Mouse (Mus musculus): ENCODE measurements around the gene Tmem234. TPM values are rescaled to one million over a fixed set of nuclear protein-coding genes. Genes with fewer than 3 reads are reported as not detected.

The Tmem234 gene
- polyA plus RNA-seq, 1 experiment from 2014 or later, result 187 TPM

DNA sequence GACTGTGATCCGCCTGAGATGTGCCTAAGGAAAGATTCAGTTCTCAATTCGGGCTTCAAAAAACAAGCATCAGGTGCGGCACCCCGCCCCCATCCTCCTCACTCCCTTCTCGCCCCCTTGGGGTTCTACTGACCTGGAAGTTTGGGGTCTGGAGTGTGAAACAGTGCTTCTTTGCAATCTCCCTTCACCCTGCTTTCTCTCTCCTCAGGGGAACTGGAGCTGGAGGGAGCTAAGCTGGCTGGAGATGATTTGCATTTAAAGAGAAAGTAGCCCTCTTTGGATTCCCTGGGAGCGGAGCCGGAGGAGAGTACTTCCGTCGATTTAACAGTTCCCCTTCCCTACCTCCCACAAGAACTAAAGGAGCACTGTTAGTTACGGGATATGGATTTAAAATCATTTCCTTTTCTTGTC, 23.2 kb downstream of the Tmem234 start, which contains the start of gene Ccdc28b:
Ccdc28b (minus strand) TSS at position 267 of the 411 bp plus-strand sequence.
- H3K36me3 ChIP-seq (ENCODE audit: control insufficient read depth, insufficient read depth, low read length), result peaks cover 13% of the 10 kb centered on the region
- peaks cover 22% of the 10 kb centered on the region for H3K4me1 ChIP-seq (ENCODE audit: control insufficient read depth, insufficient read depth, low read length)
- DNase-seq (ENCODE audit: low spot score) (peak; percentile 60), ATAC-seq (ENCODE audit: insufficient read depth, low FRiP score, low TSS enrichment) (no peak; the same call in 1 of the 2 replicates)
- peak within 1 kb of the TSS; percentile 59 for H3K4me3 ChIP-seq (ENCODE audit: low read depth, low read length)
- H3K9me3 ChIP-seq (ENCODE audit: control insufficient read depth, low read length), result no peaks in the 10 kb centered on the region
- H3K9ac ChIP-seq (ENCODE audit: low read length), result peak within 1 kb of the TSS; percentile 77
- peak within 1 kb of the TSS; percentile 84 for H3K27ac ChIP-seq (ENCODE audit: low read depth, low read length)
- H3K27me3 ChIP-seq (ENCODE audit: control insufficient read depth, insufficient read depth, low read length), result no peaks in the 10 kb centered on the region
- under 1% methylated on average over 10 of the region's 10 CpGs for WGBS
- peak within 1 kb of the TSS; percentile 79 for H3K4me2 ChIP-seq (ENCODE audit: low read depth)

DNA sequence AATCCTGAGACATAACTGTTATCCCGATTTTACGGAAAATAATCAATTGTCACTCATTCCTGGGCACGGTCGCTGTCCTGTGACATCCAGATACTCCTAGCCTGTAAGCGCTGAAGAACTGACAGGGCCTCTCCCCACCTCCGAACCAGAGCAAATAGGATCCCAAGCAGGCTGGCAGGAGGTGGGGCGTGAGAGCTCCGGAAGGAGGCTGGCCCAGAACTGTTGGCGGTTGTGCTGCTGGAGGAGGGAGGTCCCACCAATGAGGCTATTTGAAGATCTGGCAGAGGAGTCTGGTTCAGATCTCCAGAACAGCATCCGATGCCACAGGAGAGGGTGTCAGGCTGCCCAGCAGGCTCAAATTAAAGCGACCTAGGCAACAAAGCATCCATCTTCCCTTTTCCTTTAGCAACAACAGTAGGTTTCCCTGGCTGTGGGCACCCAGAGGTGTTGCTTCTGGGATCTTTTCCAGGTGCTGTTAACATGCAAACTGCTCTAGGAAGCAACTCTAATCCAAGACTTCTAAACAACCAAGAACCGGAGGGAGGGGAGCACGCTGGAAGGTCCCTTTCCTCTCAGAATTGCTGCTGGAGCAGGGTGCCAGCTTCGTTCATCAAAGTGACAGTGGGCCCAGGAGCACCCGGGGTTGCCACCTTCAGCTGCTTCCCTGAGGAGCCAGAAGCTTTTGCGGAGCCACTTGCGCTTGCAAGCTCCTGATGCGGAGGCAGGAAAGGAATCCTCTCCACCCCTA, 24.0 kb downstream of the Tmem234 start:
- H3K4me2 ChIP-seq (ENCODE audit: low read depth), result peak overlapping the region; percentile 79
- H3K4me3 ChIP-seq (ENCODE audit: low read depth, low read length), result peak overlapping the region; percentile 59
- DNase-seq (ENCODE audit: low spot score) (peak; percentile 86), ATAC-seq (ENCODE audit: insufficient read depth, low FRiP score, low TSS enrichment) (peak; percentile 77)
- no peaks in the 10 kb centered on the region for H3K9me3 ChIP-seq (ENCODE audit: control insufficient read depth, low read length)
- peak overlapping the region; percentile 77 for H3K9ac ChIP-seq (ENCODE audit: low read length)
- WGBS, result 2% methylated on average over 18 of the region's 18 CpGs
- no peaks in the 10 kb centered on the region for H3K27me3 ChIP-seq (ENCODE audit: control insufficient read depth, insufficient read depth, low read length)
- H3K4me1 ChIP-seq (ENCODE audit: control insufficient read depth, insufficient read depth, low read length), result peaks cover 22% of the 10 kb centered on the region
- peak overlapping the region; percentile 84 for H3K27ac ChIP-seq (ENCODE audit: low read depth, low read length)
- H3K36me3 ChIP-seq (ENCODE audit: control insufficient read depth, insufficient read depth, low read length), result peaks cover 19% of the 10 kb centered on the region

DNA sequence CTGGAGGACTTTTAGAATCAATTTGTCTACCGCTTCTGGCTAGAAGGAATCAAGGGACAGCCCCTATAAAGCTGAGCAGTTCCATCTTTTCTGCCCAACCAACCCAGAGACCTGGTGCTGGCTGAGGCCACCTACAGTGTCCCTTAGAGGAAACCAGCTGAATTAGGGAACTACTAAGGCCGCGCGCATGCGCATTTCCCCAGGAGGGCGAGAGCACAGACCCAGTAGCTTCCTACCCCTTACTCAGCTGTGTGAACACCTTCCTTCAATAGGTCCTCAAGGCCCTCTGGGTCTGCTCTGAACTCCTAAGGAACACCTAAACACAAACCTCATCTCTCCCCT, 24.5 kb downstream of the Tmem234 start:
- Histone ChIP-seq H3K9ac (ENCODE audit: low read length) (peak overlapping the region; percentile 77), H3K9me3 (ENCODE audit: control insufficient read depth, low read length) (no peaks in the 10 kb centered on the region), H3K27me3 (ENCODE audit: control insufficient read depth, insufficient read depth, low read length) (no peaks in the 10 kb centered on the region), H3K36me3 (ENCODE audit: control insufficient read depth, insufficient read depth, low read length) (peaks cover 22% of the 10 kb centered on the region), H3K4me2 (ENCODE audit: low read depth) (peak overlapping the region; percentile 79), H3K4me3 (ENCODE audit: low read depth, low read length) (peak overlapping the region; percentile 59; the same call in 1 of the 2 replicates), H3K27ac (ENCODE audit: low read depth, low read length) (peak overlapping the region; percentile 58; the same call in 1 of the 2 replicates), H3K4me1 (ENCODE audit: control insufficient read depth, insufficient read depth, low read length) (peaks cover 22% of the 10 kb centered on the region)
- WGBS, result 3% methylated on average over 6 of the region's 6 CpGs
- DNase-seq (ENCODE audit: low spot score) (peak; percentile 73), ATAC-seq (ENCODE audit: insufficient read depth, low FRiP score, low TSS enrichment) (no peak)

DNA sequence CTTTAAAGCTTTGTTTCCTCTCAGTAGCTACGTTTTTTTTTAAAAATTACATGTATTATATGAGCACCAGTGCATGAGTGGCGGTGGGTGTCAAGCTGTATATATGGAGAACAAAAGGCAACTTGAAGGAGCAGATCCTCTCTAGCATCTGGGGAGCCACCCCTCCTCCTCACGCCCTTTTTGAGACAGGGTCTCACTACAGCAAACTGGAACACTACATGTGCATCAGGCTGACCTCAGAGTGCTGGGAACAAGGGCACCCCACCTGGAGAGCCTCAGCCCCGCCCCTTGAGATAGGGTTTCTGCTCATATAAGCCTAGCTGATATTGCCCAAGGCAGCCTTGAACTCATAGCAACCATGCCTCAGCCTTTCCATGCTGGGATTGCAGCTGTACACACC, 25.0 kb downstream of the Tmem234 start:
- no peak for ATAC-seq (ENCODE audit: insufficient read depth, low FRiP score, low TSS enrichment)
- H3K9me3 ChIP-seq (ENCODE audit: control insufficient read depth, low read length), result no peaks in the 10 kb centered on the region
- no peak overlapping the region for H3K4me3 ChIP-seq (ENCODE audit: low read depth, low read length)
- 47% methylated on average over 4 of the region's 4 CpGs for WGBS
- no peak overlapping the region for H3K27ac ChIP-seq (ENCODE audit: low read depth, low read length)
- no peaks in the 10 kb centered on the region for H3K27me3 ChIP-seq (ENCODE audit: control insufficient read depth, insufficient read depth, low read length)
- H3K9ac ChIP-seq (ENCODE audit: low read length), result no peak overlapping the region
- H3K4me1 ChIP-seq (ENCODE audit: control insufficient read depth, insufficient read depth, low read length), result peaks cover 22% of the 10 kb centered on the region
- H3K36me3 ChIP-seq (ENCODE audit: control insufficient read depth, insufficient read depth, low read length), result peaks cover 26% of the 10 kb centered on the region
- no peak for DNase-seq (ENCODE audit: low spot score)
- no peak overlapping the region for H3K4me2 ChIP-seq (ENCODE audit: low read depth)

DNA sequence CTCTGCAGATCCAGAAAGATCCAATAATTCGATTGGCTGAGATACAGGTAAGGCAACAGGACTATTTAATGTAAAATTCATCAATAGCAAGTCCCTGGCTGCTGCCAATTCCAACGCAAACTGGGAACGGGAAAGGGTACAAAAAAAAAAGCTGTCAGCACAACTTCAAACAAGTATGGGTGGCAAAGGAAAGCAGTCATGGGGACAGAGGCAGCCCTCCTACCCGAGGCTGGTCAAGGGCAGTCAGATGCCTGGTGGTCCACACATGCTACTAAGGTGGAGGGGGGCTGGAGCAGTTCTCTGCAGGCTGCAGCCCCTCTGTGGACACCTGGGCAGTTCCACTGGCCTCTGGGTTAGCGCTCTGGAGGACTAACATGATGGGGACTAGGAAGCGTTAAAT, 25.6 kb downstream of the Tmem234 start:
- H3K27ac ChIP-seq (ENCODE audit: low read depth, low read length), result no peak overlapping the region
- no peaks in the 10 kb centered on the region for H3K9me3 ChIP-seq (ENCODE audit: control insufficient read depth, low read length)
- no peaks in the 10 kb centered on the region for H3K27me3 ChIP-seq (ENCODE audit: control insufficient read depth, insufficient read depth, low read length)
- ATAC-seq (ENCODE audit: insufficient read depth, low FRiP score, low TSS enrichment) (no peak), DNase-seq (ENCODE audit: low spot score) (no peak)
- no peak overlapping the region for H3K9ac ChIP-seq (ENCODE audit: low read length)
- no peak overlapping the region for H3K4me3 ChIP-seq (ENCODE audit: low read depth, low read length)
- H3K4me2 ChIP-seq (ENCODE audit: low read depth), result no peak overlapping the region
- peaks cover 29% of the 10 kb centered on the region for H3K36me3 ChIP-seq (ENCODE audit: control insufficient read depth, insufficient read depth, low read length)
- peaks cover 22% of the 10 kb centered on the region for H3K4me1 ChIP-seq (ENCODE audit: control insufficient read depth, insufficient read depth, low read length)
- WGBS, result 78% methylated on average over 6 of the region's 6 CpGs

DNA sequence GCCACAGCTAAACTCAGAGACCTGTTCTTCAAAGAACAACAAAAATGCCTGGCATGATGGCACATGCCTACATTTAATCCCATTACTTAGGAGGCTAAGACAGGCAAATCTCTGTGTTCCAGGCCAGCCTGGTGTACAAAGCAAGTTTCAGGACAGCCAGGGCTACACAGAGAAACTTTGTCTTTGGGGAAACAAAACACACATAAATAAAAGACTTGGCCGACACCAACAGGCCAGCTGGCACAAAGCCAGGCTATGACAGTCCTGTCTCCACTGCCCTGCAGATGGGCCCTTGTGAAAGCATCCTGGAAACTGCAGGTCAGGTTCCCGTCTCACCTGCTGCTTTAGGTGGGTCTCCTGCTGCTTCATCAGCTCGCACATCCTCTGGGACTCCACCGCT, 30.5 kb downstream of the Tmem234 start:
- WGBS, result 92% methylated on average over 4 of the region's 4 CpGs
- Histone ChIP-seq H3K9ac (ENCODE audit: low read length) (no peak overlapping the region), H3K9me3 (ENCODE audit: control insufficient read depth, low read length) (no peaks in the 10 kb centered on the region), H3K27ac (ENCODE audit: low read depth, low read length) (no peak overlapping the region), H3K36me3 (ENCODE audit: control insufficient read depth, insufficient read depth, low read length) (peaks cover 55% of the 10 kb centered on the region), H3K4me3 (ENCODE audit: low read depth, low read length) (no peak overlapping the region), H3K4me2 (ENCODE audit: low read depth) (no peak overlapping the region), H3K4me1 (ENCODE audit: control insufficient read depth, insufficient read depth, low read length) (no peaks in the 10 kb centered on the region; the same call in 1 of the 2 replicates), H3K27me3 (ENCODE audit: control insufficient read depth, insufficient read depth, low read length) (no peaks in the 10 kb centered on the region)
- no peak for DNase-seq (ENCODE audit: low spot score)
- ATAC-seq (ENCODE audit: insufficient read depth, low FRiP score, low TSS enrichment), result no peak

DNA sequence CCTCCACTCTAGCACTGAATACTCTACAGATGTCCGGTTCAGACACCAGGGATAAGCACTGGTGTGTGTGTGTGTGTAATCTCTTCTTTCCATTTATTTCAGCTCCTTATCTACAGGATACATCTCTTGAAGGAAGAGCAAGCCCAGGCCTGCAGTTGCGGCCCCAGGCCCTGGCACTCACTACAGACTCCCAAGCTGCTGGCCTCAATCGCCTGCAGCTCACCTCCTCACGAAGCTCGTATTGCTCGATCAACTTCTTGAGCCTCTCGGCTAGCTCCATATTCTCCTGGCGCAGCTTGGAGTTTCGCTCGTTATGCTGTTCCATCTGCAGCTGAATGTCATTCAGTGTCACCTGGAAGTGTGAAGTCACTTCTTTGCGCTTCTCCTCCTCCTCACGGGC, 31.4 kb downstream of the Tmem234 start:
- Histone ChIP-seq H3K27me3 (ENCODE audit: control insufficient read depth, insufficient read depth, low read length) (no peaks in the 10 kb centered on the region), H3K27ac (ENCODE audit: low read depth, low read length) (no peak overlapping the region), H3K9ac (ENCODE audit: low read length) (no peak overlapping the region), H3K4me1 (ENCODE audit: control insufficient read depth, insufficient read depth, low read length) (no peaks in the 10 kb centered on the region), H3K4me3 (ENCODE audit: low read depth, low read length) (no peak overlapping the region), H3K36me3 (ENCODE audit: control insufficient read depth, insufficient read depth, low read length) (peaks cover 60% of the 10 kb centered on the region), H3K4me2 (ENCODE audit: low read depth) (no peak overlapping the region), H3K9me3 (ENCODE audit: control insufficient read depth, low read length) (no peaks in the 10 kb centered on the region)
- ATAC-seq (ENCODE audit: insufficient read depth, low FRiP score, low TSS enrichment), result no peak
- WGBS, result 96% methylated on average over 12 of the region's 12 CpGs
- no peak for DNase-seq (ENCODE audit: low spot score)

DNA sequence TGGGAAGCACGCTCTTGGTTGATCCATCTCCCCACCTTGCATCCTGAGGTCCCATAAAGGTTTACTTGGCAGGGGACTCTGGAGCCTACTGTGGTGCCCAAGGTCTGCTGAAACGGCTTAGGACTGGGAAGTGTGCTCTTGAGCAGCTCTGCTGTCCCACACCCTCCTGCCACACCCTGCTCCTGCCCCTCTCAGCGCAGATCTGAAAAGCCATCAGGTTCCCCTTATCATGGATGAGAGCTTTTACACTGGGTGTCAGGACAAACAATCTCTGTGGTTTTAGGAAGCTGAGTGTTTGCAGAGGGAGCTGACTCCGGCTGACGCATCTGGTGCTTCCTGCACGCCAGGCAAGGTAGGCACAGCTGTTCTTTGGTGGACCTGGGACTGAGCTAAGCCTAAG, 33.4 kb downstream of the Tmem234 start:
- no peak overlapping the region for H3K9ac ChIP-seq (ENCODE audit: low read length)
- no peaks in the 10 kb centered on the region for H3K4me1 ChIP-seq (ENCODE audit: control insufficient read depth, insufficient read depth, low read length)
- 96% methylated on average over 6 of the region's 6 CpGs for WGBS
- DNase-seq (ENCODE audit: low spot score) (no peak), ATAC-seq (ENCODE audit: insufficient read depth, low FRiP score, low TSS enrichment) (no peak)
- H3K4me2 ChIP-seq (ENCODE audit: low read depth), result no peak overlapping the region
- H3K27me3 ChIP-seq (ENCODE audit: control insufficient read depth, insufficient read depth, low read length), result no peaks in the 10 kb centered on the region
- no peaks in the 10 kb centered on the region for H3K9me3 ChIP-seq (ENCODE audit: control insufficient read depth, low read length)
- peaks cover 54% of the 10 kb centered on the region for H3K36me3 ChIP-seq (ENCODE audit: control insufficient read depth, insufficient read depth, low read length)
- no peak overlapping the region for H3K4me3 ChIP-seq (ENCODE audit: low read depth, low read length)
- no peak overlapping the region for H3K27ac ChIP-seq (ENCODE audit: low read depth, low read length)

DNA sequence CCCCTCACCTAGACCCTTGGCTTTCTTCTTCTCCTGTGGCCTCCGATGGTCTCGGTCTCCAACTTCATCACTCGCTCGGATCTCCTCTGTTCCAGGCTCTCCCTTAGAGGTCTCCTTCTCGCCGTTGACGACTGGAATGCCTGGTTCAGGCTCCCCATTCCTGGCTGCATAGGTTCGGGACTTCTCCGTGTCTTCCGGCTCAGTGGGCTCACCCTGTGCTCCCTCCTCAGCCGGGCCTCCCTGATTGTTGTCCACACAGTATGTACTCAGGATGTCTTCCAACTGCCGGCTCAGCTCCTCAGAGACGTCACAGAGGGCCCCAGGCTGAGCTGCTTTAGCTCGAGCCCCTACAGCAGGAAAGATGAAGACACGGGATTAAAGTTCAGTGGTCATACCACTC, 38.8 kb downstream of the Tmem234 start:
- H3K36me3 ChIP-seq (ENCODE audit: control insufficient read depth, insufficient read depth, low read length), result peaks cover 21% of the 10 kb centered on the region

More for the DNA sequence above, 38.8 kb downstream of the Tmem234 start:
- ATAC-seq (ENCODE audit: insufficient read depth, low FRiP score, low TSS enrichment), result no peak
- H3K4me3 ChIP-seq (ENCODE audit: low read depth, low read length), result no peak overlapping the region; the same call in 1 of the 2 replicates
- no peak for DNase-seq (ENCODE audit: low spot score)
- H3K27me3 ChIP-seq (ENCODE audit: control insufficient read depth, insufficient read depth, low read length), result no peaks in the 10 kb centered on the region
- H3K4me2 ChIP-seq (ENCODE audit: low read depth), result peak overlapping the region; percentile 96
- peak overlapping the region; percentile 23 for H3K9ac ChIP-seq (ENCODE audit: low read length)
- H3K4me1 ChIP-seq (ENCODE audit: control insufficient read depth, insufficient read depth, low read length), result peaks cover 11% of the 10 kb centered on the region
- WGBS, result 89% methylated on average over 15 of the region's 15 CpGs
- no peak overlapping the region for H3K27ac ChIP-seq (ENCODE audit: low read depth, low read length)
- H3K9me3 ChIP-seq (ENCODE audit: control insufficient read depth, low read length), result no peaks in the 10 kb centered on the region
